20 mouse cellular contexts compared by ENCODE assay signal in genomic region chr1:153909963-153910291, GRCm38 (mm10). TPM values are rescaled to one million over a fixed set of nuclear protein-coding genes. Genes with fewer than 3 reads are reported as not detected.
DNase-seq lines count a peak whose midpoint lies in the region; ATAC-seq and TF ChIP-seq lines count a peak whose summit lies in the region.
"Had no signal": no experiment of that assay in that cellular context is flagged by ENCODE, and none has a peak within 500 bp of the region (broad histone marks: within the 10 kb centered on the region; RNA-seq: fewer than 3 reads in every experiment).

No protein-coding gene starts in this region.

- no peak for ATAC-seq in embryonic facial prominence, embryonic 13.5 days (ENCODE audit: insufficient number of reproducible peaks, insufficient read depth, low FRiP score, low TSS enrichment, low read depth)
- ATAC-seq in common myeloid progenitor, adult 5-6 weeks (replicated peaks; ENCODE audit: low read depth, poor library complexity, severe bottlenecking): peak; percentile 36
- ATAC-seq in liver, postnatal 0 days: peak; percentile 62
- ATAC-seq in forebrain, embryonic 16.5 days: no peak

- no peak overlapping the region for H3K4me3 ChIP-seq in embryonic facial prominence, embryonic 13.5 days
- no peak overlapping the region for H3K4me3 ChIP-seq in embryonic facial prominence, embryonic 10.5 days
- H3K4me3 ChIP-seq in left cerebral cortex, adult 2 months: no peak overlapping the region
- H3K4me3 ChIP-seq in liver, postnatal 0 days (ENCODE audit: low read depth, low read length): no peak overlapping the region
- H3K4me3 ChIP-seq in forebrain, embryonic 16.5 days (replicated peaks; ENCODE audit: low read length): no peak overlapping the region
- H3K4me3 ChIP-seq: forebrain, embryonic 12.5 days; hindbrain, embryonic 10.5 days had no signal

- no peak for TF ChIP-seq CTCF in left cerebral cortex, adult 2 months (IDR thresholded peaks at IDR 0.05)
- TF ChIP-seq CTCF in liver, postnatal 0 days (IDR thresholded peaks at IDR 0.05; ENCODE audit: low read depth): no peak

- no peak for DNase-seq in embryonic facial prominence, embryonic 10.5 days (ENCODE audit: low spot score)
- DNase-seq in left cerebral cortex, adult 2 months (ENCODE audit: extremely low spot score in 1 of 2, low spot score in 2 of 2): no peak
- no peak for DNase-seq in left cerebral cortex, postnatal 14 days (ENCODE audit: low spot score in 2 of 2)
- no peak for DNase-seq in liver, postnatal 0 days
- no peak for DNase-seq in layer of hippocampus, postnatal 36 days
- DNase-seq: cerebellum, adult 9-11 months; gastrocnemius, postnatal 14 days; left cerebral cortex, postnatal 4 days; thymus, adult 18-20 months had no signal

- intact Hi-C loops in left cerebral cortex, adult 2 months (cut with DNase I): no loop called here
- intact Hi-C loops in left cerebral cortex, postnatal 14 days (cut with DNase I): no loop called here

- H3K9ac ChIP-seq in embryonic facial prominence, embryonic 13.5 days: no peak overlapping the region
- H3K9ac ChIP-seq in liver, postnatal 0 days (replicated peaks): no peak overlapping the region
- H3K9ac ChIP-seq in forebrain, embryonic 16.5 days (replicated peaks; ENCODE audit: low read depth, low read length): no peak overlapping the region
- H3K9ac ChIP-seq: forebrain, embryonic 12.5 days had no signal

- peaks cover 11% of the 10 kb centered on the region for H3K4me1 ChIP-seq in embryonic facial prominence, embryonic 13.5 days
- no peaks in the 10 kb centered on the region for H3K4me1 ChIP-seq in embryonic facial prominence, embryonic 10.5 days
- H3K4me1 ChIP-seq in liver, postnatal 0 days (ENCODE audit: insufficient read depth): peaks cover 21% of the 10 kb centered on the region
- H3K4me1 ChIP-seq in forebrain, embryonic 16.5 days (replicated peaks; ENCODE audit: control insufficient read depth, insufficient read depth, low read length): no peaks in the 10 kb centered on the region
- H3K4me1 ChIP-seq: hindbrain, embryonic 10.5 days had no signal

- H3K27ac ChIP-seq in embryonic facial prominence, embryonic 13.5 days: peak overlapping the region; percentile 57
- H3K27ac ChIP-seq in embryonic facial prominence, embryonic 10.5 days (replicated peaks): no peak overlapping the region
- peak overlapping the region; percentile 57 for H3K27ac ChIP-seq in left cerebral cortex, adult 2 months
- H3K27ac ChIP-seq in liver, postnatal 0 days (ENCODE audit: low read depth): peak overlapping the region; percentile 74
- no peak overlapping the region for H3K27ac ChIP-seq in forebrain, embryonic 16.5 days (ENCODE audit: low read length)
- H3K27ac ChIP-seq: forebrain, embryonic 12.5 days; hindbrain, embryonic 10.5 days had no signal

- H3K27me3 ChIP-seq in embryonic facial prominence, embryonic 13.5 days: no peaks in the 10 kb centered on the region
- H3K27me3 ChIP-seq in embryonic facial prominence, embryonic 10.5 days (replicated peaks; ENCODE audit: low read depth, poor library complexity, severe bottlenecking): no peaks in the 10 kb centered on the region
- no peaks in the 10 kb centered on the region for H3K27me3 ChIP-seq in liver, postnatal 0 days (ENCODE audit: insufficient read depth, low read length)
- H3K27me3 ChIP-seq in forebrain, embryonic 16.5 days (replicated peaks; ENCODE audit: control insufficient read depth, insufficient read depth, low read length): no peaks in the 10 kb centered on the region
- H3K27me3 ChIP-seq: CH12.LX; forebrain, embryonic 12.5 days had no signal

- H3K9me3 ChIP-seq in embryonic facial prominence, embryonic 13.5 days: no peaks in the 10 kb centered on the region
- no peaks in the 10 kb centered on the region for H3K9me3 ChIP-seq in embryonic facial prominence, embryonic 10.5 days
- no peaks in the 10 kb centered on the region for H3K9me3 ChIP-seq in liver, postnatal 0 days (ENCODE audit: low read length)
- no peaks in the 10 kb centered on the region for H3K9me3 ChIP-seq in forebrain, embryonic 16.5 days (ENCODE audit: control insufficient read depth, low read length)
- H3K9me3 ChIP-seq: forebrain, embryonic 12.5 days; hindbrain, embryonic 10.5 days had no signal

- WGBS in embryonic facial prominence, embryonic 13.5 days: 83% methylated on average over 9 of the region's 9 CpGs
- 92% methylated on average over 9 of the region's 9 CpGs for WGBS in embryonic facial prominence, embryonic 10.5 days
- 53% methylated on average over 9 of the region's 9 CpGs for WGBS in liver, postnatal 0 days (ENCODE audit: insufficient replicate concordance)
- WGBS in forebrain, embryonic 16.5 days: 92% methylated on average over 9 of the region's 9 CpGs

- H3K36me3 ChIP-seq in embryonic facial prominence, embryonic 13.5 days: peaks cover 56% of the 10 kb centered on the region
- peaks cover 66% of the 10 kb centered on the region for H3K36me3 ChIP-seq in embryonic facial prominence, embryonic 10.5 days (replicated peaks)
- peaks cover 56% of the 10 kb centered on the region for H3K36me3 ChIP-seq in liver, postnatal 0 days (replicated peaks; ENCODE audit: insufficient read depth, low read length)
- H3K36me3 ChIP-seq in forebrain, embryonic 16.5 days (ENCODE audit: control insufficient read depth, insufficient read depth): peaks cover 38% of the 10 kb centered on the region

- no peak overlapping the region for H3K4me2 ChIP-seq in embryonic facial prominence, embryonic 13.5 days
- H3K4me2 ChIP-seq in liver, postnatal 0 days (ENCODE audit: low read depth, low read length): 0 out of 2 replicates have a peak overlapping the region, but pooled peaks have one; percentile 29
- H3K4me2 ChIP-seq in forebrain, embryonic 16.5 days (ENCODE audit: low read length): no peak overlapping the region
- H3K4me2 ChIP-seq: forebrain, embryonic 12.5 days had no signal

- TF ChIP-seq EP300 in liver, postnatal 0 days (IDR thresholded peaks at IDR 0.05; ENCODE audit: low read depth): peak; percentile 70

RNA-seq across cellular contexts. Expression of gene Teddm2, which starts 9.9 kb away (rescaled TPM):
- polyA plus RNA-seq in embryonic facial prominence, embryonic 13.5 days (2015; fragmentation: Nextera tagmentation; extraction: Ambion mirVana): 1.2 and 1.3 TPM in 2 replicates
- 0.45 and 0.50 TPM in 2 replicates for polyA plus RNA-seq in embryonic facial prominence, embryonic 10.5 days (2016; fragmentation: Nextera tagmentation; extraction: Ambion mirVana)
- 1 to 10 TPM; 3.4 to 3.9 TPM for total RNA-seq in left cerebral cortex, adult 2 months (2021)
- total RNA-seq in left cerebral cortex, postnatal 14 days (2021): 1 to 10 TPM; 3.3 to 3.4 TPM
- total RNA-seq in common myeloid progenitor, adult 5-6 weeks (2017): 0.18 and 0.29 TPM in 2 replicates
- polyA plus RNA-seq in liver, postnatal 0 days (2015; fragmentation: Nextera tagmentation; extraction: Ambion mirVana): 0.53 and 0.88 TPM in 2 replicates
- 1 to 10 TPM; 2.2 to 2.8 TPM for total RNA-seq in layer of hippocampus, postnatal 36 days (2021)
- 2.3 and 2.4 TPM in 2 replicates for polyA plus RNA-seq in forebrain, embryonic 16.5 days (2015; fragmentation: Nextera tagmentation; extraction: Ambion mirVana)

RNA-seq across cellular contexts. Expression of gene Glul, which starts 10.2 kb away (rescaled TPM):
- 103 and 114 TPM in 2 replicates for polyA plus RNA-seq in embryonic facial prominence, embryonic 13.5 days (2015; fragmentation: Nextera tagmentation; extraction: Ambion mirVana)
- polyA plus RNA-seq in embryonic facial prominence, embryonic 10.5 days (2016; fragmentation: Nextera tagmentation; extraction: Ambion mirVana): 120 and 129 TPM in 2 replicates
- total RNA-seq in left cerebral cortex, adult 2 months (2021): 1,000 to 10,000 TPM; 1,896 to 2,040 TPM
- 1,000 to 10,000 TPM; 1,316 to 1,477 TPM for total RNA-seq in left cerebral cortex, postnatal 14 days (2021)
- total RNA-seq in common myeloid progenitor, adult 5-6 weeks (2017): 72.4 and 94.7 TPM in 2 replicates
- 305 and 310 TPM in 2 replicates for polyA plus RNA-seq in liver, postnatal 0 days (2015; fragmentation: Nextera tagmentation; extraction: Ambion mirVana)
- 1,000 to 10,000 TPM; 1,756 to 1,813 TPM for total RNA-seq in layer of hippocampus, postnatal 36 days (2021)
- polyA plus RNA-seq in forebrain, embryonic 16.5 days (2015; fragmentation: Nextera tagmentation; extraction: Ambion mirVana): 114 and 137 TPM in 2 replicates

RNA-seq across cellular contexts. Expression of gene Teddm1a, which starts 18.4 kb away (rescaled TPM):
- polyA plus RNA-seq in embryonic facial prominence, embryonic 13.5 days (2015; fragmentation: Nextera tagmentation; extraction: Ambion mirVana): not detected in 2 replicates
- not detected in 2 replicates for polyA plus RNA-seq in embryonic facial prominence, embryonic 10.5 days (2016; fragmentation: Nextera tagmentation; extraction: Ambion mirVana)
- total RNA-seq in left cerebral cortex, adult 2 months (2021): not detected
- not detected for total RNA-seq in left cerebral cortex, postnatal 14 days (2021)
- not detected in 2 replicates for total RNA-seq in common myeloid progenitor, adult 5-6 weeks (2017)
- not detected in 2 replicates for polyA plus RNA-seq in liver, postnatal 0 days (2015; fragmentation: Nextera tagmentation; extraction: Ambion mirVana)
- not detected for total RNA-seq in layer of hippocampus, postnatal 36 days (2021)
- polyA plus RNA-seq in forebrain, embryonic 16.5 days (2015; fragmentation: Nextera tagmentation; extraction: Ambion mirVana): 0.28 TPM in 1 of 2 replicates, not detected in the other
- total RNA-seq: adrenal gland, adult 18-20 months; CH12.LX; gastrocnemius, postnatal 14 days; layer of hippocampus, postnatal 10 days; left cerebral cortex, postnatal 4 days had no signal
- polyA plus RNA-seq: embryonic facial prominence, embryonic 11.5 days; forebrain, embryonic 12.5 days; heart, embryonic 14.5 days; hindbrain, embryonic 10.5 days; intestine, embryonic 14.5 days had no signal

RNA-seq across cellular contexts. Expression of gene Teddm1b, which starts 35.8 kb away (rescaled TPM):
- polyA plus RNA-seq in embryonic facial prominence, embryonic 13.5 days (2015; fragmentation: Nextera tagmentation; extraction: Ambion mirVana): 0.30 and 0.54 TPM in 2 replicates
- 0.74 and 0.96 TPM in 2 replicates for polyA plus RNA-seq in embryonic facial prominence, embryonic 10.5 days (2016; fragmentation: Nextera tagmentation; extraction: Ambion mirVana)
- under 1 TPM; 0.14 to 0.18 TPM for total RNA-seq in left cerebral cortex, adult 2 months (2021)
- not detected for total RNA-seq in left cerebral cortex, postnatal 14 days (2021)
- not detected in 2 replicates for total RNA-seq in common myeloid progenitor, adult 5-6 weeks (2017)
- 0.05 TPM in 2 replicates for polyA plus RNA-seq in liver, postnatal 0 days (2015; fragmentation: Nextera tagmentation; extraction: Ambion mirVana)
- under 1 TPM in 1 of 2 experiments, not detected in 1; 0.20 TPM for total RNA-seq in layer of hippocampus, postnatal 36 days (2021)
- polyA plus RNA-seq in forebrain, embryonic 16.5 days (2015; fragmentation: Nextera tagmentation; extraction: Ambion mirVana): 1.1 and 1.5 TPM in 2 replicates
- total RNA-seq: adrenal gland, adult 18-20 months; CH12.LX; gastrocnemius, postnatal 14 days; layer of hippocampus, postnatal 10 days; left cerebral cortex, postnatal 4 days had no signal
- polyA plus RNA-seq: heart, embryonic 14.5 days had no signal

Comparison
In these comparisons a context has a peak if more than half of its experiments do, and no peak if none do; other contexts are left out.
1. H3K27ac ChIP-seq: peak in embryonic facial prominence, embryonic 13.5 days (single experiment), left cerebral cortex, adult 2 months (single experiment) and liver, postnatal 0 days (single experiment); none in embryonic facial prominence, embryonic 10.5 days (single experiment) and forebrain, embryonic 16.5 days (single experiment).
2. ATAC-seq: peak in common myeloid progenitor, adult 5-6 weeks (single experiment) and liver, postnatal 0 days (single experiment); none in embryonic facial prominence, embryonic 13.5 days (single experiment) and forebrain, embryonic 16.5 days (single experiment).
3. RNA of gene Glul, which starts 10.2 kb away (total RNA-seq): 1,896 to 2,040 TPM in left cerebral cortex, adult 2 months, 1,756 to 1,813 TPM in layer of hippocampus, postnatal 36 days and 1,316 to 1,477 TPM in left cerebral cortex, postnatal 14 days; 72.4 to 94.7 TPM in common myeloid progenitor, adult 5-6 weeks; every median in the first group is over 10 times any median in the second.